Mouse (Mus musculus) C2C12 (cell line): ENCODE measurements at regions not wholly inside any gene's neighbourhood (a gene's known extent, or its start where the extent isn't known, plus 50 kb on each side); places are given as distances from the start of the nearest gene placed in this dataset.
"Not testable (repeated sequence)": the region's sequence is repeated elsewhere in the genome, so short reads cannot be mapped to it uniquely, and the experiment has no call there.

Experiments used
- H3K27me3 ChIP-seq: one replicate; pipeline ENCODE4 v1.6.1; 2011; ENCODE audit not compliant: control insufficient read depth, insufficient read depth, insufficient read length
- H3K36me3 ChIP-seq: one replicate; pipeline ENCODE4 v1.6.1; 2011; ENCODE audit not compliant: control insufficient read depth, insufficient read depth
- H3K4me3 ChIP-seq: one replicate; pipeline ENCODE4 v1.5.1; 2011; ENCODE audit warnings: mild to moderate bottlenecking, control low read depth; ENCODE audit not compliant: poor library complexity, insufficient read depth, severe bottlenecking
- H3K79me2 ChIP-seq: one replicate; pipeline ENCODE4 v1.6.1; 2011; ENCODE audit not compliant: control insufficient read depth, insufficient read depth
- H3K79me3 ChIP-seq: one replicate; pipeline ENCODE4 v1.6.1; 2011; ENCODE audit warnings: low read depth, control low read depth
- H3ac ChIP-seq: one replicate; pipeline ENCODE3; 2011; ENCODE audit warnings: low read depth; ENCODE audit not compliant: control insufficient read depth, insufficient read length
- CEBPB ChIP-seq: IDR thresholded peaks from one replicate; pipeline ENCODE4 v1.6.1; 2011; ENCODE audit warnings: low read depth, mild to moderate bottlenecking, control low read depth, moderate library complexity
- CTCF ChIP-seq: IDR thresholded peaks from one replicate; pipeline ENCODE4 v1.5.1; 2011; ENCODE audit not compliant: control insufficient read depth, insufficient read depth, insufficient read length
- FOSL1 ChIP-seq: IDR thresholded peaks from one replicate; pipeline ENCODE4 v1.8.0; 2011; ENCODE audit warnings: mild to moderate bottlenecking, low read length; ENCODE audit not compliant: poor library complexity, insufficient read depth, severe bottlenecking
- MAX ChIP-seq: IDR thresholded peaks from one replicate; pipeline ENCODE4 v1.6.1; 2011; ENCODE audit warnings: mild to moderate bottlenecking, control low read depth
- MYOD1 ChIP-seq: IDR thresholded peaks from one replicate; pipeline ENCODE4 v1.6.1; 2011; ENCODE audit warnings: low read depth; ENCODE audit not compliant: control insufficient read depth, insufficient read length
- MYOG ChIP-seq: IDR thresholded peaks from one replicate; pipeline ENCODE4 v1.6.1; 2011; ENCODE audit not compliant: control insufficient read depth, insufficient read length; ENCODE audit errors: extremely low read depth
- USF1 ChIP-seq: IDR thresholded peaks from one replicate; pipeline ENCODE4 v1.6.1; 2011; ENCODE audit warnings: low read depth, mild to moderate bottlenecking, control low read depth, moderate library complexity

DNA sequence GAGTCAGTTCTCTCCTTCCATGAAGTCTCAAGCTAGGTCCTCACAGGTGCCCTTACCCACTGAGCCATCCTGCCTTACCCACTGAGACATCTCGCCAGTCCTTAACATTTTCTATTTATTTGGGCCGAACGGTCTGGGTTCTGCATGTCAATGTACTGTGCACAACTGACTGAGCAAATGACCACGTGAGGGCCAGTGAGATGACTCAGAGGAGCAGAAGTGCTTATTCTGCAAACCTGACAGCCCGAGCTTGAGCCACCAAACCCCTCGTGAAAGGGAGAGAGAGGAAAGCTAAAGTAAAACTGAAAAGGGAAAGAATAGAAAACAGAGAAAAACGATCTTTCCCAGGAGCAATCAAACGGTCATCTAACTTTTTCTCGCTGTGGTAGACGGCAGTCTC is 52.2 kb upstream of the Nmd3 start:
- no peaks in the 10 kb centered on the region for H3K79me3 ChIP-seq
- TF ChIP-seq USF1 = peak; percentile 61
- no peak for TF ChIP-seq MYOD1
- H3K79me2 ChIP-seq = no peaks in the 10 kb centered on the region
- no peak overlapping the region for H3K4me3 ChIP-seq
- no peak overlapping the region for H3ac ChIP-seq
- no peaks in the 10 kb centered on the region for H3K36me3 ChIP-seq
- H3K27me3 ChIP-seq = no peaks in the 10 kb centered on the region

DNA sequence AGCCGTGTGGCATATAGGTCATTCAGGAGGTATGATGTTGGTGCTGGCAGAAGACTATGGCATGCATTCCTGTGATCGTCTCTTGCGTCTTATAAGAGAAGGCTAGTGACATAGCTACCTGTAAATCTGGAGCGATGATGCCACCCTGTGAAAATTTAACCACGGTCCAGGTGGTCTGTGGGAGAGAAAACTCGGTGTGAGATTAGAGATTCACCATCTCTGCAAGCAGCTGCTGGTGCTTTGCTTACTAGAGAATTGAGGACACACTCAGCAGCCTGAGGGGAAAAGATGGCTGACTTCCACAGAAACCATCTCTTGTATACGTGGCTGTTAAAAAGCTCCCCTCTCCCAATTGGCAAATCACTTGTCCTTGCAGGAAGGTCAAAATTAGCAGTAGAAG is 54.0 kb upstream of the Nmd3 start:
- Histone ChIP-seq H3ac (no peak overlapping the region), H3K27me3 (no peaks in the 10 kb centered on the region), H3K4me3 (no peak overlapping the region), H3K36me3 (no peaks in the 10 kb centered on the region), H3K79me3 (no peaks in the 10 kb centered on the region), H3K79me2 (no peaks in the 10 kb centered on the region)
- no peak for TF ChIP-seq MAX
- no peak for TF ChIP-seq MYOD1
- no peak for TF ChIP-seq CTCF
- no peak for TF ChIP-seq MYOG
- TF ChIP-seq FOSL1 = no peak
- TF ChIP-seq USF1 = no peak
- no peak for TF ChIP-seq CEBPB

DNA sequence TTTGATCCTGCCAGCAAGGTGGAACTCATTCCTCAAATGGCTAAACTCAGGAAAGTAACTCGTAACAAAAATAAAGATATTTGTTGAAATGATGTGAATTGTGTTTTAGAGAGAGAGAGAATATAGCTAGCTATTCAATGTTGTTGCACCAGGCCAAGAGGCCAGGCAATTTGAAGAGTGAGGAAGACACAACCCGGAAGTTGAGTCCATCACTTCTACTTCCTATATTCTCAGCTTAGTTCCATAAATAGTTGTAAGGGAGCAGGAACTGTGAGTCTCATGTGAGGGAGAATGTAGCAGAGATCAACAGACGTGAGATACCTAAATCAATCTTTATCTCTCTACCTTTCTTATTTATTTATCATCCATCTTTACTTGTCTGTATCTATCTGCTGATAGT is 54.4 kb upstream of the Nmd3 start:
- Histone ChIP-seq H3K79me3 (no peaks in the 10 kb centered on the region), H3ac (no peak overlapping the region), H3K36me3 (no peaks in the 10 kb centered on the region), H3K79me2 (no peaks in the 10 kb centered on the region), H3K4me3 (no peak overlapping the region), H3K27me3 (no peaks in the 10 kb centered on the region)
- no peak for TF ChIP-seq CEBPB
- TF ChIP-seq FOSL1 = no peak
- no peak for TF ChIP-seq MAX
- TF ChIP-seq CTCF = no peak

DNA sequence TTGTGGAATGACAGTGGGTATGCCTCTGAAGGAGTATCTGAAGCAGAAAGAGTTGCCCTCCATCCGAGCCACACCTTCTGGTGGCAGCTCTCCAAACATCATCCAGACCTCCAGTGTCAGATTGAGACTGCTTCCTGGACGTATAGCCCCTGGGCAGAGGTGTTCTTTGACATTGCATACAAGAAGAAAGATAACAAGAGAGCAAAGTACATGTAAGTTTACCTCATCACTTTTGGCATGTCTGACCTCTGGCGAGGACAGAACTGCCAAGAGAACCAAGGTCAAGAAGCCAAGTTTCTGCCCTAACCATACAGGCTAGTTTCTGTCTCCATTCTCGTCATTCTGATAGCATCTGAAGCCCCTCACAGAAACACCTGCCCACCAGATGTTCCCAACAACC is 57.5 kb upstream of the Nmd3 start:
- Histone ChIP-seq H3K79me2 (no peaks in the 10 kb centered on the region), H3K79me3 (no peaks in the 10 kb centered on the region), H3K4me3 (no peak overlapping the region), H3K36me3 (no peaks in the 10 kb centered on the region), H3ac (no peak overlapping the region), H3K27me3 (no peaks in the 10 kb centered on the region)
- no peak for TF ChIP-seq FOSL1
- no peak for TF ChIP-seq MYOG

DNA sequence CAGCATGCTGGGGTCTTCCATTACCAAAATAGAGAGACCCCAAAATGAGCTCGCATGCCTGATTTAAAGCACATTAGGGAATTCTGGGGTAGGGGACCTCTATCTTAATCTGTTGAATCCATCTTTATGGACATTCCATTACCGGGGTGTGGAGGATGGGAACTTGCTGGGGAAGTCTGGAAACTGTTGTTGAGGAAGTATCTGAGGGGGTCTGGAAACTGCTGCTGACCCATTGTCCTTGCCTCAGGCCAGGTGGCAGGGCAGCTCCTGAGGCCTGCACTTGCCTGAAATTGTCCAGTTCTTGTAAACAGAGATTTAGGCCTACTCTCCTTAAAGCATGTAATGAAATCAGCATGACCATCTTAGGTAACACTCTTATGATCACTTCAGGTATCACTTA is 59.4 kb upstream of the B3galnt1 start:
- no peaks in the 10 kb centered on the region for H3K79me3 ChIP-seq
- no peaks in the 10 kb centered on the region for H3K79me2 ChIP-seq
- H3K27me3 ChIP-seq = no peaks in the 10 kb centered on the region
- H3ac ChIP-seq = no peak overlapping the region
- TF ChIP-seq CTCF (no peak), USF1 (no peak), MYOG (no peak), MYOD1 (no peak), FOSL1 (no peak), MAX (no peak), CEBPB (no peak)
- H3K4me3 ChIP-seq = no peak overlapping the region
- H3K36me3 ChIP-seq = no peaks in the 10 kb centered on the region

DNA sequence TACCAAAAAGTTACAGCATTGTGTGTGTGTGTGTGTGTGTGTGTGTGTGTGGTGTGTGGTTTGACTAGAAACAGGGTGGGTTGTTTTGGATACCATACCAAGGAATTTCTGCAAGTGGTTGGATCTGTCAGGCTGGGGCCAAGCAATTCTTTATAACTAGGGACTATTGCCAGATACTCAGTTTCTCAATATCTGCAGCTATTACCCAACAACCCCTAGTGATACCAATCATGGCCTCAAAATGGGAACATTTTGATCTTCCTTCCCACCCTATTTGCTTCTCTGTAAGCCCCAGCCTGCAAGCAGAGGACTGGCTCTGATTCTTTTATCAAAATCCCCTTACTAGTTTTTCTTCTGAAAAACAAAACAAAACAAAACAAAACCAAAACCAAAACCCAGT is 58.8 kb upstream of the B3galnt1 start:
- H3ac ChIP-seq = no peak overlapping the region
- no peaks in the 10 kb centered on the region for H3K79me3 ChIP-seq
- H3K36me3 ChIP-seq = no peaks in the 10 kb centered on the region
- H3K4me3 ChIP-seq = no peak overlapping the region
- no peaks in the 10 kb centered on the region for H3K27me3 ChIP-seq
- TF ChIP-seq CTCF (no peak), MAX (no peak), FOSL1 (no peak), USF1 (no peak), MYOG (no peak), CEBPB (no peak), MYOD1 (no peak)
- H3K79me2 ChIP-seq = no peaks in the 10 kb centered on the region

DNA sequence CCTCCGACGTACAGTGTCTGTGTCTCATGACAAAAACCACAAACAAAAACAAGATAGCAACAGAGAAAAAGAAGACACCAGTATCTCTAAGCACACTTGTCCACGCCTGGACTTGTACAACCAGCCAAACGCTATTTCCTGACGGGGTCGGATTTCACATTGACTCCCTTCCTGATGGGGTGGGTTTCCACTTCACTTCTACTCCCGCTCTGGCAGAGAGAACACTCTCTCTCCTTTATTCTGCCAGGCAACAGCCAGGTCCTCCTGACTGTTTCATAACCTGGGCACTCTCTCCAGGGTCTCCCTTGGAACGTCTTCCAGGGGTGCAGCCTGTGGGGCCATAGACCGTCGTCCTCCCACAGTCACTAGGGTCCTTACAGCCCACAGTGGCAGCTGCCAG is 56.9 kb upstream of the B3galnt1 start:
- H3K4me3 ChIP-seq, H3K79me3 ChIP-seq: not testable (repeated sequence)

More for the DNA sequence above, 56.9 kb upstream of the B3galnt1 start:
- not testable (repeated sequence) for H3K36me3 ChIP-seq, H3ac ChIP-seq, H3K27me3 ChIP-seq, H3K79me2 ChIP-seq
